Comparison of ENCODE assay signal across 8 mouse cellular contexts in the genomic region with DNA sequence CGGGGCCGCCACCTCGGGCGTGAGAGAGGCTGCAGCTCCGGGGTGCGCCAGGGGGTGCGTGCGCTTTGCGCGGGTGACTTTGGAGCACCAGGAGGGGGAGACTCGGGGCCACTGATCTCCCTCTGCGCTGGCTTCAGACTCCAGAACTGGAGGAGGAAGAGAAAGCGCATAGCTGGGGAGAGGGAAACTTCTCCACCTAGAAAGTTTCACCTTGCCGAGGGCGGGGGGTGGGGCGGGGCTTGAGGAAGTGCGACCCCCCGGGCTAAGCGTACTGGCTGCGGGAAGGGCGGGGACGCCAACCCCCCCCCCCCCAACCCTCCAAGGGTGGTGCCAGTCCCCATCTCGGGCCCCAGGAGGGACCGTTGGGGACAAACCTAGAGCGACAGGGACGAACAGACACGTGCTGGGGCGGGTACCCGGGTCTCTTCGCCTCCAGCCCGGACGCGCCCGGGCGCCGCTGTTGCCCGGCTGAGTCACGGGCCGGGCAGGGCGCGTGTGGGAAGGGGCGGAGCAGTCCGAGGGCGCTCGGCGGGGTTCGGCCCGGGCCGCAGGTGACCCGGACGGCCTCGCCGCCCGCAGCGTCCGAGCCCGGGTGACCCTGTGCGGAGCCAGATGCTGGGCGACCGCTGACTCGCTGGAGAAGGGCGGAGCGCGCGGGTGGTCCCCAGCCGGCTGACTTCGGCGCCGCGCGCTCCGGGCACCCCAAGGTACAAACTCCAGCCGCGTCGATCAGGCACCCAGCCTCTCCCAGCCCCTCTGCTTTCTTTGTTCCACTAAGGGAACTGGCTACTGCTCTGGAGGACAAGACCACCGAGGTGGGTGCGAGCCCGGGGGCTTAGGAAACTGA. TPM values are rescaled to one million over a fixed set of nuclear protein-coding genes. Genes with fewer than 3 reads are reported as not detected.
DNase-seq lines count a peak whose midpoint lies in the region; ATAC-seq and TF ChIP-seq lines count a peak whose summit lies in the region.

A gene (plus strand): TSS at position 367 of the 847 bp plus-strand sequence.

- H3K36me3 ChIP-seq in ES-E14 (ENCODE audit: control insufficient read depth, insufficient read depth, low read length, poor library complexity, severe bottlenecking), result no peaks in the 10 kb centered on the region
- H3K36me3 ChIP-seq in forebrain, embryonic 15.5 days, result no peaks in the 10 kb centered on the region
- H3K36me3 ChIP-seq in hindbrain, embryonic 10.5 days, result no peaks in the 10 kb centered on the region
- no peaks in the 10 kb centered on the region for H3K36me3 ChIP-seq in limb, embryonic 12.5 days
- no peaks in the 10 kb centered on the region for H3K36me3 ChIP-seq in midbrain, embryonic 12.5 days
- no peaks in the 10 kb centered on the region for H3K36me3 ChIP-seq in stomach, postnatal 0 days (ENCODE audit: control insufficient read depth, insufficient read depth, low read length)

- TF ChIP-seq EP300 in stomach, postnatal 0 days (optimal IDR thresholded peaks at IDR 0.05), result no peak

- 0 out of 4 replicates have a peak, but pooled peaks cover 0 to 4% of the 10 kb centered on the region in 2 experiments for H3K4me1 ChIP-seq in ES-E14 (ENCODE audit: control insufficient read depth in 2 of 2, insufficient read depth in 2 of 2, low read length in 2 of 2, poor library complexity in 1 of 2)
- peaks cover 17% of the 10 kb centered on the region for H3K4me1 ChIP-seq in forebrain, embryonic 15.5 days
- H3K4me1 ChIP-seq in hindbrain, embryonic 10.5 days (replicated peaks), result peaks cover 23% of the 10 kb centered on the region
- peaks cover 4% of the 10 kb centered on the region for H3K4me1 ChIP-seq in limb, embryonic 12.5 days (replicated peaks)
- peaks cover 13% of the 10 kb centered on the region for H3K4me1 ChIP-seq in midbrain, embryonic 12.5 days
- H3K4me1 ChIP-seq in stomach, postnatal 0 days (replicated peaks; ENCODE audit: control insufficient read depth, insufficient read depth), result no peaks in the 10 kb centered on the region

- peak; percentile 89 for ATAC-seq in forebrain, embryonic 15.5 days (replicated peaks)
- ATAC-seq in limb, embryonic 12.5 days (ENCODE audit: insufficient number of reproducible peaks, insufficient read depth, low FRiP score, low TSS enrichment, low read depth), result peak; percentile 53
- ATAC-seq in midbrain, embryonic 12.5 days (ENCODE audit: low FRiP score, low read depth), result peak; percentile 87
- peak; percentile 96 for ATAC-seq in stomach, postnatal 0 days (ENCODE audit: low FRiP score, low TSS enrichment)

- peak; percentile 79 for TF ChIP-seq CTCF in stomach, postnatal 0 days (IDR thresholded peaks at IDR 0.05; ENCODE audit: low read depth)

- H3K9ac ChIP-seq in ES-E14 (ENCODE audit: insufficient read depth, low read depth, low read length, poor library complexity, severe bottlenecking), result peak within 1 kb of the TSS; percentile 69
- H3K9ac ChIP-seq in forebrain, embryonic 15.5 days (replicated peaks), result peak within 1 kb of the TSS; percentile 48
- peak within 1 kb of the TSS; percentile 66 for H3K9ac ChIP-seq in limb, embryonic 12.5 days (replicated peaks)
- peak within 1 kb of the TSS; percentile 59 for H3K9ac ChIP-seq in midbrain, embryonic 12.5 days (replicated peaks)
- H3K9ac ChIP-seq in stomach, postnatal 0 days (ENCODE audit: low read length), result peak within 1 kb of the TSS; percentile 79

- in situ Hi-C loops in ES-E14 (cut with MboI; ENCODE audit: low sequenced_read_pairs in 2 of 2, unreplicated experiment in 2 of 2), result no loop called here

- no peaks in the 10 kb centered on the region for H3K9me3 ChIP-seq in ES-E14 (ENCODE audit: control insufficient read depth, insufficient read depth, low read depth, low read length)
- H3K9me3 ChIP-seq in forebrain, embryonic 15.5 days, result no peaks in the 10 kb centered on the region
- H3K9me3 ChIP-seq in hindbrain, embryonic 10.5 days, result no peaks in the 10 kb centered on the region
- no peaks in the 10 kb centered on the region for H3K9me3 ChIP-seq in limb, embryonic 12.5 days
- no peaks in the 10 kb centered on the region for H3K9me3 ChIP-seq in midbrain, embryonic 12.5 days
- no peaks in the 10 kb centered on the region for H3K9me3 ChIP-seq in stomach, postnatal 0 days (ENCODE audit: control insufficient read depth, low read length)

- H3K27ac ChIP-seq in ES-E14 (ENCODE audit: insufficient read depth, low read depth, low read length, poor library complexity, severe bottlenecking), result no peak within 1 kb of the TSS
- no peak within 1 kb of the TSS for H3K27ac ChIP-seq in forebrain, embryonic 15.5 days (replicated peaks)
- peak within 1 kb of the TSS; percentile 78 for H3K27ac ChIP-seq in hindbrain, embryonic 10.5 days
- H3K27ac ChIP-seq in limb, embryonic 12.5 days, result no peak within 1 kb of the TSS
- H3K27ac ChIP-seq in midbrain, embryonic 12.5 days (replicated peaks), result no peak within 1 kb of the TSS
- peak within 1 kb of the TSS; percentile 90 for H3K27ac ChIP-seq in stomach, postnatal 0 days (replicated peaks)

- H3K27me3 ChIP-seq in forebrain, embryonic 15.5 days, result 0 out of 2 replicates have a peak, but pooled peaks cover 7% of the 10 kb centered on the region
- H3K27me3 ChIP-seq in hindbrain, embryonic 10.5 days (ENCODE audit: insufficient read depth, poor library complexity, severe bottlenecking), result peaks cover 84% of the 10 kb centered on the region
- peaks cover 46% of the 10 kb centered on the region for H3K27me3 ChIP-seq in limb, embryonic 12.5 days
- peaks cover 59% of the 10 kb centered on the region for H3K27me3 ChIP-seq in midbrain, embryonic 12.5 days
- no peaks in the 10 kb centered on the region for H3K27me3 ChIP-seq in stomach, postnatal 0 days (ENCODE audit: control insufficient read depth, insufficient read depth, low read length)

- peak within 1 kb of the TSS; percentile 99 for H3K4me2 ChIP-seq in forebrain, embryonic 15.5 days (replicated peaks)
- H3K4me2 ChIP-seq in limb, embryonic 12.5 days, result peak within 1 kb of the TSS; percentile 95
- H3K4me2 ChIP-seq in midbrain, embryonic 12.5 days (replicated peaks), result peak within 1 kb of the TSS; percentile 99
- H3K4me2 ChIP-seq in stomach, postnatal 0 days (replicated peaks; ENCODE audit: low read depth), result peak within 1 kb of the TSS; percentile 88

- peak within 1 kb of the TSS; percentile 83 to 86 for H3K4me3 ChIP-seq in ES-E14 (ENCODE audit: insufficient read depth in 1 of 2, low read depth in 1 of 2, low read length in 2 of 2, poor library complexity in 1 of 2, severe bottlenecking in 1 of 2)
- peak within 1 kb of the TSS; percentile 62 for H3K4me3 ChIP-seq in forebrain, embryonic 15.5 days
- H3K4me3 ChIP-seq in hindbrain, embryonic 10.5 days, result peak within 1 kb of the TSS; percentile 72
- H3K4me3 ChIP-seq in limb, embryonic 12.5 days (replicated peaks), result peak within 1 kb of the TSS; percentile 71
- peak within 1 kb of the TSS; percentile 73 for H3K4me3 ChIP-seq in midbrain, embryonic 12.5 days
- H3K4me3 ChIP-seq in stomach, postnatal 0 days (ENCODE audit: low read depth, low read length), result peak within 1 kb of the TSS; percentile 73

- WGBS in forebrain, embryonic 15.5 days, result under 1% methylated on average over 75 of the region's 78 CpGs
- WGBS in hindbrain, embryonic 10.5 days, result under 1% methylated on average over 78 of the region's 78 CpGs
- WGBS in limb, embryonic 12.5 days, result under 1% methylated on average over 70 of the region's 78 CpGs
- WGBS in midbrain, embryonic 12.5 days, result under 1% methylated on average over 70 of the region's 78 CpGs
- WGBS in stomach, postnatal 0 days, result under 1% methylated on average over 62 of the region's 78 CpGs

- peak; percentile 40 for DNase-seq in ES-E14 (ENCODE audit: low read depth, low spot score)
- peak; percentile 32 for DNase-seq in adrenal gland, adult 8-10 months
- DNase-seq in hindbrain, embryonic 10.5 days (ENCODE audit: low spot score), result peak; percentile 53
- peak; percentile 84 for DNase-seq in stomach, postnatal 0 days (ENCODE audit: low spot score)
- no peak for DNase-seq in cerebellum, adult 8-10 months

TF ChIP-seq in ES-E14, 5 proteins besides CTCF, POLR2A, EP300 and RAD21:
- TF ChIP-seq ZNF384 (IDR thresholded peaks at IDR 0.05; ENCODE audit: low read depth, low read length) (no peak), CHD2 (IDR thresholded peaks at IDR 0.05; ENCODE audit: low read depth, low read length) (no peak), HCFC1 (IDR thresholded peaks at IDR 0.05; ENCODE audit: borderline replicate concordance, insufficient read depth, low read length) (no peak), ZC3H11A (IDR thresholded peaks at IDR 0.05; ENCODE audit: borderline replicate concordance, low read depth, low read length) (no peak), MAFK (IDR thresholded peaks at IDR 0.05; ENCODE audit: insufficient read depth, low read depth, low read length) (no peak)

RNA-seq across cellular contexts. Expression of the gene that starts here (rescaled TPM):
- 6.8 and 7.6 TPM in 2 replicates for total RNA-seq in ES-E14 (2012; rRNA removed)
- total RNA-seq in adrenal gland, adult 8-10 months (2022), result 1 to 10 TPM; 3.7 to 6.5 (median 5.5) TPM
- polyA plus RNA-seq in forebrain, embryonic 15.5 days (2015; fragmentation: Nextera tagmentation; extraction: Ambion mirVana), result 1.5 and 1.9 TPM in 2 replicates
- 1.9 and 3.2 TPM in 2 replicates for polyA plus RNA-seq in hindbrain, embryonic 10.5 days (2016; fragmentation: Nextera tagmentation; extraction: Ambion mirVana)
- polyA plus RNA-seq in limb, embryonic 12.5 days (2016; fragmentation: Nextera tagmentation; extraction: Ambion mirVana), result 7.7 and 9.0 TPM in 2 replicates
- polyA plus RNA-seq in midbrain, embryonic 12.5 days (2016; fragmentation: Nextera tagmentation; extraction: Ambion mirVana), result 1.9 and 2.5 TPM in 2 replicates
- 4.0 and 4.5 TPM in 2 replicates for polyA plus RNA-seq in stomach, postnatal 0 days (2015; fragmentation: Nextera tagmentation; extraction: Ambion mirVana)

Comparison
In these comparisons a context has a peak if more than half of its experiments do, and no peak if none do; other contexts are left out.
1. H3K27ac ChIP-seq: peak in hindbrain, embryonic 10.5 days (single experiment) and stomach, postnatal 0 days (single experiment); none in ES-E14 (single experiment), forebrain, embryonic 15.5 days (single experiment), limb, embryonic 12.5 days (single experiment) and midbrain, embryonic 12.5 days (single experiment).
2. Peak in every context shown above with its lines, with median percentiles within 50 percentile points of each other: H3K4me3 ChIP-seq, H3K9ac ChIP-seq, ATAC-seq and H3K4me2 ChIP-seq.